Mouse (Mus musculus) small intestine, adult 2 months (tissue): ENCODE data around the gene Lck. TPM values are rescaled to one million over a fixed set of nuclear protein-coding genes. Genes with fewer than 3 reads are reported as not detected.

Experiments
- H3K27ac ChIP-seq: fragments of 200-500 bp; 2 replicates; pipeline ENCODE4 v1.5.1; 2012; ENCODE audit warnings: low read depth, low read length, control low read depth, inconsistent platforms; ENCODE audit not compliant: insufficient read depth
- H3K27me3 ChIP-seq: fragments of 200-500 bp; 2 replicates; pipeline ENCODE4 v1.6.1; 2012; ENCODE audit warnings: mild to moderate bottlenecking, moderate library complexity, low read length, inconsistent platforms; ENCODE audit not compliant: control insufficient read depth, insufficient read depth
- H3K36me3 ChIP-seq: fragments of 200-500 bp; 2 replicates; pipeline ENCODE4 v1.6.1; 2012; ENCODE audit warnings: mild to moderate bottlenecking, low read length, control low read depth, inconsistent platforms; ENCODE audit not compliant: control insufficient read depth, insufficient read depth
- H3K4me1 ChIP-seq: fragments of 200-500 bp; 2 replicates; pipeline ENCODE4 v1.6.1; 2012; ENCODE audit warnings: low read length, inconsistent platforms, mixed read lengths; ENCODE audit not compliant: control insufficient read depth, insufficient read depth, insufficient read length
- H3K4me3 ChIP-seq: fragments of 200-500 bp; 2 replicates; pipeline ENCODE4 v1.5.1; 2012; ENCODE audit warnings: low read depth, mild to moderate bottlenecking, control low read depth, inconsistent platforms, low read length, moderate library complexity
- CTCF ChIP-seq: fragments of 200-500 bp; IDR thresholded peaks from 2 replicates; pipeline ENCODE4 v1.5.1; 2012; ENCODE audit warnings: low read depth, mild to moderate bottlenecking, control low read depth, inconsistent platforms, low read length, moderate library complexity, mixed read lengths; ENCODE audit not compliant: insufficient replicate concordance, insufficient read length; ENCODE audit errors: extremely low read depth
- POLR2A ChIP-seq: fragments of 200-500 bp; IDR thresholded peaks from 2 replicates; pipeline ENCODE4 v1.6.1; 2012; ENCODE audit warnings: low read depth, mild to moderate bottlenecking, control low read depth, inconsistent platforms, low read length, moderate library complexity
- WGBS: fragments of 180-500 bp; shearing (Covaris S2); methylation state at CpG from one replicate; pipeline ENCODE4 v1.1.7; 2018; 5-methylcytosine and 5-hydroxymethylcytosine counted together
- polyA plus RNA-seq: library from polyadenylated mRNA; depleted of rRNA; stranded (reverse); fragments of >200 nt; gene quantifications from 2 replicates; pipeline ENCODE4 v1.2.3, GENCODE M21; 2012

Gene Lck
- polyA plus RNA-seq, 1 experiment, result 15.0 TPM

DNA sequence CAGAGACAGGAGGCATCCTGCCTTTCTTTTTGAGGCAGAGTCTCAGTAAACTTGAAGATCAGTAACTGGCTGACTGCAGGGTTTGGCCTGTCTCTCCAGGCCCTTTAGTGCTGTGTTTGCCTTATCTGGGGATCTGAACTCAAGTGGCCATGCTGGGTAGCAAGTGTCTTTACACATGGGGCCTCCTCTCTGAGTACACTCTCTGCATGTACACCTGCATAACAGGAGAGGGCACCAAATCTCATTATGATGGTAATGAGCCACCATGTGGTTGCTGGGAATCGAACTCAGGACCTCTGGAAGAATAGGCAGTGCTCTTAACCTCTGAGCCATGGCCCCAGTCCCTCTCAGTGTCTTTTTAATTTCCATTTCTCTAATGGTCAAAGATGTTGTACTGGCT, 8.8 kb upstream of the Lck start:
- H3K36me3 ChIP-seq, result no peaks in the 10 kb centered on the region
- WGBS, result 89% methylated on average over 1 of the region's 1 CpGs
- no peak for TF ChIP-seq POLR2A
- no peak for TF ChIP-seq CTCF
- H3K27me3 ChIP-seq, result no peaks in the 10 kb centered on the region
- H3K27ac ChIP-seq, result no peak overlapping the region
- H3K4me3 ChIP-seq, result no peak overlapping the region
- H3K4me1 ChIP-seq, result no peaks in the 10 kb centered on the region; the same call in none of the 2 replicates

GRCm38 (mm10) chr4:129580347-129580746, 6.9 kb upstream of the Lck start:
- H3K27me3 ChIP-seq, result no peaks in the 10 kb centered on the region
- H3K27ac ChIP-seq, result no peak overlapping the region
- H3K4me3 ChIP-seq, result no peak overlapping the region
- TF ChIP-seq CTCF (no peak), POLR2A (no peak)
- 60% methylated on average over 7 of the region's 7 CpGs for WGBS
- no peaks in the 10 kb centered on the region; the same call in 1 of the 2 replicates for H3K4me1 ChIP-seq
- H3K36me3 ChIP-seq, result no peaks in the 10 kb centered on the region

DNA sequence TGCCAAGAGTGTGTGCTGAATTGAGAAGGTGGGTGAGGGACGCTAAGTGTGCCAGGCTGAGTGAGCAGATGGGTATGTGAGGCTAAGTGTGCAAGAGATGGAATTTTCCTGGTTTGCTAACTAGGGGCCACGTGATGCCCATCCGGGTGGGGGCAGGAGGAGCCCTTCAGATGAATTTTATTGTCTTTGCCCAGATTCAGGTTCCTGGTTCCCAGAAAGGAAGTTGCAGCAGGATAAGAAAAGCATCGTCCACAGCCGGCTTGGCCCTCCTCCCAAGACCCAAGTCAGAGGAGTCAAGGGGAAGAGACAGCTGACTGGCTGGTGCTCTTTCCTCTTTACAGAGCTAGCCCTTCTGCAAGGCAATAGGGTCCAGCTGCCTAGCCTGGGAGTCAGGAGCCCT, 5.0 kb upstream of the Lck start, which contains the start of gene Fam167b:
Fam167b (minus strand) TSS at position 84 of the 400 bp plus-strand sequence.
- WGBS, result 71% methylated on average over 5 of the region's 5 CpGs
- no peak for TF ChIP-seq CTCF
- no peak for TF ChIP-seq POLR2A
- Histone ChIP-seq H3K27ac (no peak within 1 kb of the TSS), H3K27me3 (no peaks in the 10 kb centered on the region), H3K36me3 (no peaks in the 10 kb centered on the region), H3K4me1 (no peaks in the 10 kb centered on the region; the same call in 1 of the 2 replicates), H3K4me3 (no peak within 1 kb of the TSS)

- H3K4me1 ChIP-seq, result no peaks in the 10 kb centered on the region; the same call in 1 of the 2 replicates
- no peak overlapping the region for H3K27ac ChIP-seq
- no peaks in the 10 kb centered on the region for H3K36me3 ChIP-seq
- TF ChIP-seq POLR2A (no peak), CTCF (no peak)
- H3K27me3 ChIP-seq, result no peaks in the 10 kb centered on the region
- WGBS, result 75% methylated on average over 7 of the region's 7 CpGs
- H3K4me3 ChIP-seq, result no peak overlapping the region
Observed at GRCm38 (mm10) chr4:129577688-129578087, 4.2 kb upstream of the Lck start.

- Histone ChIP-seq H3K27ac (no peak overlapping the region), H3K4me3 (peak overlapping the region; percentile 23)
- WGBS, result 26% methylated on average over 21 of the region's 21 CpGs
Observed at GRCm38 (mm10) chr4:129576863-129577491, 3.5 kb upstream of the Lck start.

DNA sequence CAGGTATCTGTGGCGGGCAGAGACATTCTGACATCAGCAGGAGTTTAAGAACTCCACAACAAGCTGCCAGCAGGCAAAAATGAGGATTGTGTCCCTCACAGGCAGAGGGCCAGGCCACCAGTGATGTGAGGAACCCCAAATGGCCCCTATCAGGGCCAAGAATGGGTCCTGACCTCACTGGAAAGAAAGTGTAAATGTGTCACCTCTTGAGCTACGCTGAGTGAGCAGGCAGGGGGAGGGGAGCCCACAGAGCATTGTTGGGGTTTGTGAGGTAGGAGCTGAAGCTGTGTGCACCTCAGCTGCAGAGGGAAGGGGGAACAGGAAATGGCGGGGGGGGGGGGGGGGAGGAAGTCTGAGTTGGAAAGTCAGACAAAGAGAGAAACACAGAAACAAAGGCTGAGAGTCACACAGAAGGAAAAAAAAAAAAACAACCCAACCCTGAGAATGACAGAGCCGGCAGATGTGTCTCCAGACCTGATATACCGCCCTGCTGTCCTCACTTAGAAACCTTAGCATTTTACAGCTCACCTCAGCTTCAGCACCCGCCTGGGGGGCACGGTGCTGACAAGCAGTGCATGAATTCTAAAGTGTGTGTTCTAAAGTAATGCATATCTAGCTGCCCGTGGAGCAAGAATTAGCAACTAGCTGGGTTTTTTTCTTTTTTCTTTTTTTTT, 1.9 kb upstream of the Lck start:
- 44% methylated on average over 7 of the region's 8 CpGs for WGBS
- H3K4me1 ChIP-seq, result no peaks in the 10 kb centered on the region; the same call in 1 of the 2 replicates
- no peaks in the 10 kb centered on the region for H3K27me3 ChIP-seq
- H3K27ac ChIP-seq, result peak overlapping the region; percentile 87
- peak overlapping the region; percentile 26 for H3K4me3 ChIP-seq
- TF ChIP-seq POLR2A, result no peak
- TF ChIP-seq CTCF, result no peak
- H3K36me3 ChIP-seq, result no peaks in the 10 kb centered on the region

More at GRCm38 (mm10) chr4:129576863-129577491, 3.5 kb upstream of the Lck start:
- Histone ChIP-seq H3K4me1 (no peaks in the 10 kb centered on the region; the same call in 1 of the 2 replicates), H3K36me3 (no peaks in the 10 kb centered on the region), H3K27me3 (no peaks in the 10 kb centered on the region)
- TF ChIP-seq POLR2A (no peak), CTCF (peak; percentile 57; the same call in 1 of the 2 replicates)

DNA sequence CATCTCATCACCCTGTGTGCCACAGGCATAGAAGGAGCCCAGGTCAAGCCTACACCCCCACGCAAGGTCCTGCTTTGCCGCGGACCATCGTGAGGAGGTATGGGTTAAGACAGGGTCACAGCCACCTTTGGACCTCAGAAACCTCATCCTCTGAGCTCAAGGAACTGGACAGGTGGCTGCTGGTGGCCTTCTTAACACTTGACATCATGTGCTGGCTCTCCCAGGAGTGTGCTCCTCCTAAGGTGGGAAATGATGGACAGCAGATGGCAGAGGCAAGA, 409 bp downstream of the Lck start:
- H3K27me3 ChIP-seq, result no peaks in the 10 kb centered on the region
- H3K4me1 ChIP-seq, result no peaks in the 10 kb centered on the region
- peak overlapping the region; percentile 71 for H3K27ac ChIP-seq
- 98% methylated on average over 4 of the region's 4 CpGs for WGBS
- TF ChIP-seq POLR2A (no peak), CTCF (no peak)
- no peaks in the 10 kb centered on the region for H3K36me3 ChIP-seq
- H3K4me3 ChIP-seq, result peak overlapping the region; percentile 56
